Mouse (Mus musculus) urinary bladder, postnatal 36 days (tissue): ENCODE measurements around the gene Col9a2.
"Not testable (repeated sequence)": the region's sequence is repeated elsewhere in the genome, so short reads cannot be mapped to it uniquely, and the experiment has no call there.

Experiments
- DNase-seq, 2 experiments: peaks; one replicate each; pipeline ENCODE4 v3.0.0; 2022; ENCODE audit warnings: low spot score in 2 of 2, mixed read lengths in 1 of 2

Col9a2 gene

DNA sequence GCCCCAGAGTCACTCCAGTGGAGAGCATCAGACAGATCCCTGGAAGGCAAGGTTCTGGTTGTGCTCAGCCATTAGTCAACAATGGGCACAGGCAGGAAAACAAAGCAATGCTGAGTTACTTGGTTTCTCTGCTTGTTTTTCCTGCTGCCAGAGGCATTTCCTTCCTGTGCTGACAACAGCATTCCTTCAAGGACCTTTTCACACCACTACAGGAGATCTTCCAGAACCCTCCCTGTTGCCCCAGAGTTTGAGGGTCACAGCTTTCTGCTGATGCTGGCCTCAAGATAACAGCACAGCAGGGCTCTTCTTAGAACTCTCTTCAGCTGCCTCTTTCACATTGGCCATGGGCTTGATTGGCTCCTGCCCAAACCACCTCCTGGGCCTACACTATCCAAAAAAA lies 17.3 kb upstream of the Col9a2 start:
- no peak for DNase-seq

DNA sequence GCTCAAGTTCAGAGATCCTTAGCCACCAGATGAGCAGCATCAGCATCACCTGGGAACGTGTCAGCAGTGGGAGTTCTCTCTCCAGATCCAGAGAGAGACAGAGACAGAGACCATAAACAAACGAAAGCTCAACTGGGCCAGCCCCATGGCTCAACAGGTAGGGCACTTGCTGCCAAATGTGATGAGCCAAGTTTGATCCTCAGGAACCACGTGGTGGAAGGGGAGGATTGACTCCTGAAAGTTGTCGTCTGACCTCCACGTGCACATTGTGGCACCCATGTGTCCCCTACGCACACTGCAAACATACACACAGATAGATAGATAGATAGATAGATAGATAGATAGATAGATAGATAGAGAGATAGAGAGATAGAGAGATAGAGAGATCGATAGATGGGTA lies 15.7 kb upstream of the Col9a2 start:
- no peak for DNase-seq

GRCm38 (mm10) chr4:121023941-121024340 lies 15.2 kb upstream of the Col9a2 start:
- DNase-seq: peak; percentile 48 to 66

- DNase-seq: no peak
These were observed 13.5 kb upstream of the Col9a2 start for GRCm38 (mm10) chr4:121025681-121026080.

GRCm38 (mm10) chr4:121028146-121028545 lies 11.0 kb upstream of the Col9a2 start:
- no peak for DNase-seq

DNA sequence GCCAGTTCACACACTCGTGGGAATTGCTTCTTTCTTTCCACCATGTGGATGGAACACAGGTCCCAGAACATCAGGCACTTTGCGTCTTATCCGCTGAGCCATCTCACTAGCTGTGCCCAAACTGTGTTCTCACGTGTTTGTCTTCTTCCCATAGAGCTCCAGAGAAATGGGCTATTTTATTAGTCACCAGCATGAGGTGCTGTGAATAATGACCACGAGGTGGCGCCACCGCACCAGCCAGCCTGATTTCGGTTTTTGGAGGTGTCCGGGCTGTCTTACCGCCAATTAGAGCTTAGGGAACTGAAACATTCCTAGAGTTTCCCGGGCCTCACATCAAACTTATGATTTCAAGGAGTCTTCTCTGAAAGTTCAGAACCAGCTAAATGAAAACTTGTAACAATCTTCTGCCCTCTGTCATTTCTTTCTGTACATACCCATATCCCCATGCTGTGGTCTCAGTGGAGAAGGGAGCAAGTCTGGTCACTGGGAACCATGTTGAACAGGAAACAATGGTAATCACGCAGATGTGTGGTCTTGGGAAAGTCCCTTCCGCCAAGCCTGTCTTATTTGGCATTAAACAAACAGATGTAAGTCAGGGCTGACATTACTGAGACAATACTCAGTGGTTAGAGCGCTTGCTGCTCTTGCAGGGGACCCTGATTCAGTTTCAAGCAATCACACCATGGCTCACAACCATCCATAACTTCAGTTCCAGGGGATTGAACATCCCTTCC lies 10.4 kb upstream of the Col9a2 start:
- DNase-seq: peak in 1 of 2 experiments; percentile 42

GRCm38 (mm10) chr4:121029632-121030031 lies 9.6 kb upstream of the Col9a2 start:
- DNase-seq: no peak

DNA sequence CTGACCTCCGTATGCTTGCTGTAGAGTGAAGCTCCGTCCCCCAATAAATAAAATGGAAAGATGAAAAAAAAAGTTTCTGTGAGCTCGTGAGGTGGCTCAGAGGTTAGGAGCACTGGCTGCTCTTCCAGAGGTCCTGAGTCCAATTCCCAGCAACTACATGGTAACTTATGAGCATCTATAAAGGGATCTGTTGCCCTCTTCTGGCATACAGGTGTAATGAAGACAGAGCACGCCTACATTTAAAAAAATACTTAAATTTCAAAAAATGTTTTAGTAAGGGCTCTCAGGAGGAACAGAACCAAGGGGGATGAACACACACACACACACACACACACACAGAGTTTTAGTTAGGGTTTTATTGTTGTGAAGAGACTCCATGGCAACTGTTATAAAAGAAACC lies 7.7 kb upstream of the Col9a2 start:
- DNase-seq: no peak

GRCm38 (mm10) chr4:121033006-121033405 lies 6.2 kb upstream of the Col9a2 start:
- no peak for DNase-seq

- no peak for DNase-seq
These were observed 1.1 kb downstream of the Col9a2 start for GRCm38 (mm10) chr4:121040323-121040722.

- peak; percentile 20 to 28 for DNase-seq
These were observed 1.9 kb downstream of the Col9a2 start for GRCm38 (mm10) chr4:121040897-121041671.

GRCm38 (mm10) chr4:121042472-121042871 lies 3.3 kb downstream of the Col9a2 start:
- no peak for DNase-seq

DNA sequence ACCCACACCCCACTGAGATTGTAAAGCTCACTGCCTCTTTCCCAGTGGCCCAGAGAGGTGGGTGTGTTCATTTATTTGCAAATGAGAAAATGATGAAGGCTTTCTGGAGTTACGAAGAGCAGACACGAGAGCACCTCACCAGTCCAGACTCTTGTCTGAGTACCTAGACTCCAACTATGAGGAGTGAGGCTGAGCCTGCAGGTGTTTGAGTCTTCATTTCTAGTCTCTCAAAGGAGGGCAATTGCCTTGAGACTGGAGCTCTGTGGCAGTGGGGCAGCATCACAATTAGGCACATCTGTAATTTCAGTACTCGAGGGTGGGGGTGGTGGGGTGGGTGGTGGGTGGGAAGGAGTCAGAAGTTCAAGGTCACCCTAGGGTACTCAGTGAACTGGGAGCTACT lies 3.8 kb downstream of the Col9a2 start:
- DNase-seq: no peak

DNA sequence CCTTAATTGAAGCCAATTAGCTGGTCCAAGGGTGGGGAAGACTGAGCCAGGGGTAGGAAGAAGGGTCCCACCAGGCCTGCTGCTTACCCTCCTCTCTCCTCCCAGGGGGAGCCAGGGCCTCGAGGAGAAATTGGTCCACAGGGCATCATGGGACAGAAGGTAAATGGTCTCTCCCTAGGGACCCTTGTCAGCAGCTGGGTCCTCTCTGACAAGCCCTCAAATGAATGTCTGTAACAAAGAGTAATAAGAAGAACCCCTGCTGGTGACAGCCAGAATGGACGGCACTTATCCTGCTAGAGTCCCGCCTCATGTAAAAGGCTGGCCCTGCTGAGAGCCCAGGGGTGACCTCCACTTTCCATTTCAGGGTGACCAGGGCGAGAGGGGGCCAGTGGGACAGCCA lies 12.7 kb downstream of the Col9a2 start:
- DNase-seq: no peak

DNA sequence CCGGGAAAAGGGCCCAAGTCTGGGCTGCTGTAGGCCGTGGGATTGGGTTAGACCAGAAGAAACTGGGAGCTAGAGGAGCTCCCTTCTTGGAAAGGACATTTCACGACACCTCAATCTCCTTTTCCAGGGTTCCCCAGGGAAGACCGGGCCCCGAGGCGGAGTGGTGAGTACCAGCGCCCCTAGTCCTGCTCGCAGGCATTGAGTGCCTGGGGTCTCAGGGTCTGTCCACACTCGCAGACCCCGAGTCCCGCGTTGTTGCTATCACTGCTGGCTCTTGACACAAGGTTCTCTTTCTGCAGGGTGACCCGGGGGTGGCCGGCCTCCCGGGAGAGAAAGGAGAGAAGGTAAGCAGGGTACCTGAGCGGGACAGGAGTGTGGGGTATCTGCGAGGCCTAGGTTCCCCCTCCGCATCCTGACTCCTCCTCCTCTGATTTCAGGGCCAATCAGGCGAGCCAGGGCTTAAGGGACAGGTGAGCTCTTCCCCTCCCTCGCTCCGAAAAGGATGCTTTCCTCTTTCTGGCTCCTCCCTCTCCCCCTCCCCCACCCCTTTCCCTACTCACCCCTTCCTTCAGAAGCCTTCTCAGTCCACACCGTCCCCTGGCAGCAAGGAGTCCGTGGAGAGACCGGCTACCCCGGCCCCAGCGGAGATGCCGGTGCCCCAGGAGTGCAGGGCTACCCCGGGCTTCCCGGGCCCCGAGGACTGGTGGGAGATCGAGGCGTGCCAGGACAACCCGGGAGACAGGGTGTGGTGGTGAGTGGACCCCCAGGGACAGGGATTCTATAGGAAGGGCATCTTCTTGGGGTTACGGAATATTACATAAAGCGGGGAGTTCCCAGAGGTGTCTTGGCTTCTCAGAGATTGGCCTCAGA lies 13.5 kb downstream of the Col9a2 start:
- no peak for DNase-seq

DNA sequence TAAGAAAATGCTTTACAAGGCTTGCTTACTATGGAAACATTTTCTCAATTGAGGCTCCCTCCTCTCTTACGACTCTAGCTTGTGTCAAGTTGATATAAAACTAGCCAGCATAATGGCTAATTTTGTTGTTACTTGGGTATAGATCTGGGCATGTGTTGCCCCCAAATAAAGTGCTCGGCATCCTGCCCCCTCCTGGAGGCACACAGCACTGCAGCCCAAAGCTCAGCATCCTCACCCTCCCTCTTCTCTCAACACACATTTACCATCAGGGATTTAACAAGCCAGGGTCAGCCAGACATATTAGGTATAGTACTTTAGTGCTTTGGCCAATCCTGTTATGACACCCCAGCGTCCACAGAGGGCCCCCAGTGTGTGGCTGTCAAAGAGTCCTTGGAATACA lies 17.2 kb downstream of the Col9a2 start:
- DNase-seq: no peak

DNA sequence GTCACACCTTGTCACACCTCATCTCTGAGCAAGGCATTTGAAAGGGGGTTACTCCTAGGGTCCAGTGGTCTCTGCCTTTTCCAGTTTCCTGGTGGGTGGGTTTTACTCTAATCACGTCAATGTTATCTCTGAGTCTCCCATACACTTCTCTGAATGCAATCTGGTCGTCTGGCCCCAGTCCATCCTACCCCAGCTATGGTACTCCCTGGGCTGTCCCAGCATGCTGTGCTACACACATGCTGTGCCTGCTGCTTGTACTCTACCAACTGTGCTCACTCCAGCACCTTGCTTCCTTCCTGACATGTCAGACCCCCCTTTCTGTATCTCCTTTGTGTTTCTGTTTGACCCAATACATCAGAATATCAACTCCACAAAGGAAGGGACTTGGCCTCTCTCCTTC lies 17.8 kb downstream of the Col9a2 start:
- DNase-seq: no peak

DNA sequence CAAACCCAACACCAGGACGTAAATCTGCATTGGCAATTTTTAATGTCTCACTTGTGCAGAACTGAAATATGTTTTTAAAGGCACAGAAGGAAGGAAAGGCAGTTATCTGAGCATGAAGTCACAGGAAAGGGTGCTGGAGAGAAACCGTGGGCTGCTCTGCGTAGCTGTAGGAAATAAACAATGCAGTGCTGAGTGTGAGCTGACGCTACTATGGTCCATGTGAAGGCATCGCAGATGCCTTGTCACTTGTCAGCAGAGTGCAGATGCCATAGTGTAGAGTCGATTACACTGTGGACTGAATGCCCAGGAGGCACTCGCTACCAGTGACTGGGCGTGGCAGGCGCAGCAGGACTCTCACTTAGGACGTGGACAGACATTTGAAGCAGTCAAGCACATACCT lies 20.0 kb downstream of the Col9a2 start:
- not testable (repeated sequence) for DNase-seq

- no peak for DNase-seq
These were observed 26.2 kb downstream of the Col9a2 start for GRCm38 (mm10) chr4:121065336-121065735.

GRCm38 (mm10) chr4:121074250-121074649 lies 35.1 kb downstream of the Col9a2 start:
- no peak for DNase-seq

- no peak for DNase-seq
These were observed 38.9 kb downstream of the Col9a2 start for GRCm38 (mm10) chr4:121077915-121078646.

- no peak for DNase-seq
These were observed 41.2 kb downstream of the Col9a2 start for GRCm38 (mm10) chr4:121080395-121080794.
